Mouse (Mus musculus): Measurements from ENCODE around the gene Twist1.

DNA sequence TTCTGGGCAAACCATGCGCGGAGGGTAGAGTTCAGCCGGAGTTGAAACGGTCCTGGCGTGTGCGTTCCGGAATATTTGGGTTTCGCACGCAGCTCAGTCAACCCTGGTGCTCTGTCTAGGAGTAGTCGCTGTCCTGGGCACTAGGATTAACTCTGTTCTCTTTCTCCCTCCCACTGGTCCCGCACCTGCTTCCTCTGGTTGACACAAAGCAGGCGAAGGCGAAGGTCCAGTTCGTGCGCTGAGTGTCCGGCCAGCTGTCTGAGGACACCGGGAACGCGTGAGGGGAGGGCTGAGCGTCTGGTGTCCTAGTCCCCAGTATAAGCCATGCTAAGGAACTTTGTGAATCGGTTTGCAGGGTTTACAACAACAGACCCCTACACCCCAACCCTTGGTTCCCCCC, 10.0 kb downstream of the Twist1 start:
- TF ChIP-seq CTCF (IDR thresholded peaks at IDR 0.05; ENCODE audit: low read depth, low read length) (no peak), POLR2A (IDR thresholded peaks at IDR 0.05; ENCODE audit: borderline replicate concordance, low read depth, low read length) (no peak)
